Mouse (Mus musculus) brain, embryonic 14.5 days (tissue): ENCODE results near the gene Hnf1a.

Experiments used
- CTCF ChIP-seq: fragments of 200-500 bp; IDR thresholded peaks from 2 replicates; pipeline ENCODE4 v1.5.1; 2012; ENCODE audit warnings: inconsistent platforms, mild to moderate bottlenecking, moderate library complexity, borderline replicate concordance; ENCODE audit not compliant: insufficient read depth, insufficient read length; ENCODE audit errors: extremely low read depth
- POLR2A ChIP-seq: fragments of 200-500 bp; IDR thresholded peaks from 2 replicates; pipeline ENCODE4 v1.6.1; 2012; ENCODE audit warnings: mild to moderate bottlenecking, inconsistent platforms, borderline replicate concordance; ENCODE audit not compliant: poor library complexity, insufficient read depth, insufficient read length, severe bottlenecking; ENCODE audit errors: extremely low read depth

- TF ChIP-seq CTCF (no peak), POLR2A (no peak)
Observed at GRCm38 (mm10) chr5:114949812-114950211, 21.1 kb downstream of the Hnf1a start.
